Mouse (Mus musculus): ENCODE data around the gene Cers1. TPM values are rescaled to one million over a fixed set of nuclear protein-coding genes. Genes with fewer than 3 reads are reported as not detected.

The Cers1 gene
- total RNA-seq, 2 experiments from 2014 or later = 2.3 to 3.7 TPM

Other genes starting within 250 kb of the Cers1 start
- gene Tm6sf2, start 242.9 kb upstream of the Cers1 start, total RNA-seq (2021) = 1 to 10 TPM; 4.3 to 9.3 TPM
- gene Hapln4, start 232.3 kb upstream of the Cers1 start, total RNA-seq (2021) = under 1 TPM; 0.24 to 0.36 TPM
- gene Ncan, start 194.9 kb upstream of the Cers1 start, total RNA-seq (2021) = 1 to 10 TPM in 1 of 2 experiments, under 1 TPM in 1; 0.81 to 1.2 TPM
- 10 to 100 TPM; 15.7 to 16.1 TPM for gene Nr2c2ap, start 184.4 kb upstream of the Cers1 start, total RNA-seq (2021)
- 10 to 100 TPM; 18.0 to 23.9 TPM for gene Rfxank, start 176.6 kb upstream of the Cers1 start, total RNA-seq (2021)
- 10 to 100 TPM; 45.0 to 48.5 TPM for gene Borcs8, start 176.3 kb upstream of the Cers1 start, total RNA-seq (2021)
- gene Mef2b, start 176.1 kb upstream of the Cers1 start, total RNA-seq (2021) = under 1 TPM; 0.36 to 0.54 TPM
- gene Tmem161a, start 143.4 kb upstream of the Cers1 start, total RNA-seq (2021) = 10 to 100 TPM; 43.1 to 47.0 TPM
- gene Slc25a42, start 103.5 kb upstream of the Cers1 start, total RNA-seq (2021) = 100 to 1,000 TPM; 124 to 184 TPM
- 10 to 100 TPM; 28.9 to 48.5 TPM for gene Sugp2, start 81.5 kb upstream of the Cers1 start, total RNA-seq (2021)
- gene Armc6, start 81.3 kb upstream of the Cers1 start, total RNA-seq (2021) = 10 to 100 TPM; 11.2 to 13.2 TPM
- 10 to 100 TPM; 23.8 to 33.3 TPM for gene Homer3, start 32.9 kb upstream of the Cers1 start, total RNA-seq (2021)
- 10 to 100 TPM; 63.4 to 67.7 TPM for gene Ddx49, start 13.3 kb upstream of the Cers1 start, total RNA-seq (2021)
- gene Cope, start 13.3 kb upstream of the Cers1 start, total RNA-seq (2021) = 100 to 1,000 TPM; 203 to 216 TPM
- 1 to 10 TPM in 1 of 2 experiments, under 1 TPM in 1; 0.88 to 1.2 TPM for gene Gdf1, start 14.0 kb downstream of the Cers1 start, total RNA-seq (2021)
- gene Upf1, start 37.5 kb downstream of the Cers1 start, total RNA-seq (2021) = 10 to 100 TPM; 49.1 to 51.4 TPM
- 1 to 10 TPM in 1 of 2 experiments, under 1 TPM in 1; 0.97 to 2.0 TPM for gene Comp, start 57.8 kb downstream of the Cers1 start, total RNA-seq (2021)
- gene Crtc1, start 123.8 kb downstream of the Cers1 start, total RNA-seq (2021) = 10 to 100 TPM; 14.1 to 19.4 TPM
- 10 to 100 TPM; 14.0 to 15.1 TPM for gene Klhl26, start 161.2 kb downstream of the Cers1 start, total RNA-seq (2021)
- gene Tmem59l, start 171.6 kb downstream of the Cers1 start, total RNA-seq (2021) = 1 to 10 TPM; 2.9 to 4.5 TPM
- under 1 TPM; 0.21 to 0.42 TPM for gene Crlf1, start 177.4 kb downstream of the Cers1 start, total RNA-seq (2021)
- 100 to 1,000 TPM; 121 to 130 TPM for gene Rex1bd, start 191.0 kb downstream of the Cers1 start, total RNA-seq (2021)
- gene Uba52, start 195.0 kb downstream of the Cers1 start, total RNA-seq (2021) = 1,000 to 10,000 TPM; 1,751 to 1,916 TPM
- gene Fkbp8, start 211.9 kb downstream of the Cers1 start, total RNA-seq (2021) = 100 to 1,000 TPM; 226 to 250 TPM
- gene Kxd1, start 212.2 kb downstream of the Cers1 start, total RNA-seq (2021) = 10 to 100 TPM; 84.0 to 97.4 TPM
- 10 to 100 TPM; 22.2 to 26.3 TPM for gene Ell, start 223.7 kb downstream of the Cers1 start, total RNA-seq (2021)

Data from adrenal gland, postnatal 10 days (tissue).